Mouse (Mus musculus) hindbrain, postnatal 0 days (tissue): Measurements from ENCODE around the gene Sh3glb1. TPM values are rescaled to one million over a fixed set of nuclear protein-coding genes. Genes with fewer than 3 reads are reported as not detected.

Experiments
- ATAC-seq: fragments of 200-750 bp; cut with Nextera tagmentation; 2 replicates; pipeline ENCODE4 v1.8.0; 2017; ENCODE audit warnings: mild to moderate bottlenecking, moderate TSS enrichment, moderate library complexity
- DNase-seq: peaks from one replicate; pipeline ENCODE4 v3.0.0-alpha.2; 2015; ENCODE audit warnings: low spot score
- H3K27ac ChIP-seq: fragments of 300-500 bp; sonication (generic); 2 replicates; pipeline ENCODE4 v1.5.1; 2014; ENCODE audit warnings: mild to moderate bottlenecking
- H3K27me3 ChIP-seq: fragments of 300-500 bp; sonication (generic); 2 replicates; pipeline ENCODE4 v1.6.1; 2014; ENCODE audit warnings: low read length, mixed read lengths; ENCODE audit not compliant: insufficient read depth
- H3K36me3 ChIP-seq: fragments of 300-500 bp; sonication (generic); 2 replicates; pipeline ENCODE4 v1.6.1; 2014; ENCODE audit warnings: low read length, mixed read lengths; ENCODE audit not compliant: insufficient read depth
- H3K4me1 ChIP-seq: fragments of 300-500 bp; sonication (generic); 2 replicates; pipeline ENCODE4 v1.6.1; 2014; ENCODE audit warnings: antibody characterized with exemption, low read length, mixed read lengths; ENCODE audit not compliant: insufficient read depth
- H3K4me2 ChIP-seq: fragments of 300-500 bp; sonication (generic); 2 replicates; pipeline ENCODE4 v1.6.1; 2014; ENCODE audit warnings: low read depth, mild to moderate bottlenecking, low read length, moderate library complexity, mixed read lengths
- H3K4me3 ChIP-seq: fragments of 300-500 bp; sonication (generic); 2 replicates; pipeline ENCODE4 v1.5.1; 2014; ENCODE audit warnings: low read length
- H3K9ac ChIP-seq: fragments of 300-500 bp; sonication (generic); replicated peaks from 2 replicates; pipeline ENCODE4 v1.6.1; 2014; ENCODE audit warnings: mild to moderate bottlenecking, low read length, moderate library complexity, mixed read lengths
- H3K9me3 ChIP-seq: fragments of 300-500 bp; sonication (generic); 2 replicates; pipeline ENCODE4 v1.6.1; 2016; ENCODE audit warnings: low read length, mixed read lengths
- CTCF ChIP-seq: IDR thresholded peaks from 2 replicates; pipeline ENCODE4 v1.5.1; 2016; ENCODE audit warnings: antibody characterized with exemption, control low read depth, low read depth
- WGBS: fragments of 180-500 bp; shearing (Covaris S2); extraction: QIAGEN DNeasy Blood & Tissue Kit; methylation state at CpG from one replicate; pipeline ENCODE4 v1.1.7; 2014; 5-methylcytosine and 5-hydroxymethylcytosine counted together
- polyA plus RNA-seq: library from polyadenylated mRNA; unstranded; fragments of >200 nt; fragmentation: Nextera tagmentation; extraction: Ambion mirVana; gene quantifications from 2 replicates; pipeline ENCODE4 v1.2.1, GENCODE M21; 2015
- total RNA-seq: library from RNA; depleted of rRNA; stranded (reverse); fragments of >200 nt; gene quantifications from 2 replicates; pipeline ENCODE4 v1.2.3, GENCODE M21; 2014

The Sh3glb1 gene
- total and polyA plus RNA-seq, 2 experiments from 2014 or later = 61.3 to 118 TPM

- no peak for TF ChIP-seq CTCF
- no peak overlapping the region for H3K9ac ChIP-seq
- H3K27me3 ChIP-seq = no peaks in the 10 kb centered on the region
- no peaks in the 10 kb centered on the region for H3K36me3 ChIP-seq
- no peaks in the 10 kb centered on the region for H3K4me1 ChIP-seq
- H3K27ac ChIP-seq = 0 out of 2 replicates have a peak overlapping the region, but pooled peaks have one; percentile 7
- H3K4me2 ChIP-seq = peak overlapping the region; percentile 11
- no peaks in the 10 kb centered on the region for H3K9me3 ChIP-seq
- ATAC-seq (peak; percentile 58; the same call in 1 of the 2 replicates), DNase-seq (peak; percentile 38)
- H3K4me3 ChIP-seq = no peak overlapping the region
- WGBS = 40% methylated on average over 22 of the region's 22 CpGs
These were observed 55.5 kb downstream of the Sh3glb1 start for GRCm38 (mm10) chr3:144664363-144665299.

- Histone ChIP-seq H3K27me3 (no peaks in the 10 kb centered on the region), H3K4me3 (no peak overlapping the region), H3K4me1 (no peaks in the 10 kb centered on the region), H3K36me3 (no peaks in the 10 kb centered on the region), H3K27ac (no peak overlapping the region), H3K4me2 (no peak overlapping the region), H3K9me3 (no peaks in the 10 kb centered on the region), H3K9ac (no peak overlapping the region)
- ATAC-seq (no peak), DNase-seq (no peak)
- 95% methylated on average over 7 of the region's 7 CpGs for WGBS
- TF ChIP-seq CTCF = no peak
These were observed 56.6 kb downstream of the Sh3glb1 start for GRCm38 (mm10) chr3:144663415-144664093.

- WGBS = 79% methylated on average over 8 of the region's 8 CpGs
- DNase-seq (no peak), ATAC-seq (no peak)
- Histone ChIP-seq H3K9ac (no peak overlapping the region), H3K27me3 (no peaks in the 10 kb centered on the region), H3K27ac (no peak overlapping the region), H3K4me3 (no peak overlapping the region), H3K36me3 (no peaks in the 10 kb centered on the region), H3K9me3 (no peaks in the 10 kb centered on the region), H3K4me1 (no peaks in the 10 kb centered on the region), H3K4me2 (no peak overlapping the region)
- TF ChIP-seq CTCF = no peak
These were observed 57.8 kb downstream of the Sh3glb1 start for GRCm38 (mm10) chr3:144662215-144662852.

- Histone ChIP-seq H3K9ac (no peak overlapping the region), H3K4me2 (no peak overlapping the region), H3K27me3 (no peaks in the 10 kb centered on the region), H3K36me3 (no peaks in the 10 kb centered on the region), H3K27ac (no peak overlapping the region), H3K4me1 (no peaks in the 10 kb centered on the region), H3K9me3 (no peaks in the 10 kb centered on the region), H3K4me3 (no peak overlapping the region)
- ATAC-seq (no peak), DNase-seq (no peak)
- WGBS = 85% methylated on average over 3 of the region's 3 CpGs
- TF ChIP-seq CTCF = no peak
These were observed 58.7 kb downstream of the Sh3glb1 start for GRCm38 (mm10) chr3:144661439-144661838.

GRCm38 (mm10) chr3:144644202-144644601 lies 75.9 kb downstream of the Sh3glb1 start:
- H3K36me3 ChIP-seq = no peaks in the 10 kb centered on the region
- DNase-seq (peak; percentile 20), ATAC-seq (no peak)
- H3K27ac ChIP-seq = no peak overlapping the region; the same call in 1 of the 2 replicates
- H3K4me3 ChIP-seq = no peak overlapping the region
- H3K9me3 ChIP-seq = no peaks in the 10 kb centered on the region
- H3K9ac ChIP-seq = no peak overlapping the region
- no peak for TF ChIP-seq CTCF
- WGBS = 40% methylated on average over 5 of the region's 5 CpGs
- H3K4me2 ChIP-seq = no peak overlapping the region
- H3K4me1 ChIP-seq = peaks cover 5% of the 10 kb centered on the region; the same call in 1 of the 2 replicates
- H3K27me3 ChIP-seq = no peaks in the 10 kb centered on the region

- TF ChIP-seq CTCF = no peak
These were observed 76.7 kb downstream of the Sh3glb1 start for GRCm38 (mm10) chr3:144643301-144643871.

More at GRCm38 (mm10) chr3:144643301-144643871, 76.7 kb downstream of the Sh3glb1 start:
- DNase-seq (peak; percentile 63), ATAC-seq (peak; percentile 91)
- Histone ChIP-seq H3K4me2 (no peak overlapping the region), H3K4me1 (peaks cover 5% of the 10 kb centered on the region; the same call in 1 of the 2 replicates), H3K9ac (no peak overlapping the region), H3K4me3 (no peak overlapping the region), H3K27ac (no peak overlapping the region), H3K36me3 (no peaks in the 10 kb centered on the region), H3K27me3 (no peaks in the 10 kb centered on the region), H3K9me3 (no peaks in the 10 kb centered on the region)
- 17% methylated on average over 2 of the region's 2 CpGs for WGBS
